Mouse (Mus musculus): ENCODE results near the gene Gdf1. TPM values are rescaled to one million over a fixed set of nuclear protein-coding genes. Genes with fewer than 3 reads are reported as not detected.
A peak's percentile ranks its signal among the peaks of the same experiment; 100 is the strongest.

Gene Gdf1
- polyA plus RNA-seq, 1 experiment from 2014 or later, result 5.5 TPM

DNA sequence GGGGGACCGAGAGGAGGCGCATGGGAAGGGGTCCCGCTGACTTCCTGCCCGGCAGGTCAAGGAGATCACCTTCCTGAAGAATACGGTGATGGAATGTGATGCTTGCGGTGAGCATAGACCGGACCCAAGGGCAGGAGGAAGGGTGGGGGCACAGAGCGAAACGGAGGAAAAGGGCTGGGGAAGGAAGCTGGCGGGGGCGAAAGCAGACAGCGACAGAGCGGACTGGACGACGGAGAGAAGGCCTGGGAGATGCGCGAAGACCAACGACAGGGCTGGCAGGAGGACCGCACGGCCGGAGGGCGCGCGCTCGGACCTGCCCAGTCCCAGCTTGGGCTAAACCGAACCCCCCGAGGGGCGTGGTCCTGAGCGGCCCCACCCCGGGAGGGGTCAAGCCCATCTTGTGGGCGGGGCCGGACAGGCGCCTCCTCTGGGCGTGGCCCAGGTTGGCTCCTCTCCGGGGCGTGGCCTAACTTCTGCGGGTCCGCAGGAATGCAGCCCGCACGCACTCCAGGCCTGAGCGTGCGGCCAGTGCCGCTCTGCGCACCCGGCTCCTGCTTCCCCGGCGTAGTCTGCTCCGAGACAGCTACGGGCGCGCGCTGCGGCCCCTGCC is 44.8 kb downstream of the Gdf1 start:
- peak overlapping the region; percentile 55 for H3K4me2 ChIP-seq (replicated peaks; ENCODE audit: low read depth, low read length)
- no peaks in the 10 kb centered on the region for H3K9me3 ChIP-seq (ENCODE audit: low read length)
- under 1% methylated on average over 48 of the region's 53 CpGs for WGBS
- H3K4me1 ChIP-seq (ENCODE audit: insufficient read depth, low read length), result peaks cover 37% of the 10 kb centered on the region
- H3K27ac ChIP-seq (ENCODE audit: low read length), result no peak overlapping the region
- peak; percentile 75 for ATAC-seq (ENCODE audit: low FRiP score, low TSS enrichment)
- H3K27me3 ChIP-seq (ENCODE audit: insufficient read depth, low read length), result peaks cover 78% of the 10 kb centered on the region
- peak overlapping the region; percentile 6; the same call in 1 of the 2 replicates for H3K9ac ChIP-seq (replicated peaks; ENCODE audit: low read length)
- no peaks in the 10 kb centered on the region for H3K36me3 ChIP-seq (ENCODE audit: insufficient read depth, low read length)
- peak overlapping the region; percentile 39 for H3K4me3 ChIP-seq (ENCODE audit: low read length)

- 7% methylated on average over 35 of the region's 35 CpGs for WGBS
These were observed 45.7 kb downstream of the Gdf1 start for GRCm38 (mm10) chr8:70375212-70375859.

DNA sequence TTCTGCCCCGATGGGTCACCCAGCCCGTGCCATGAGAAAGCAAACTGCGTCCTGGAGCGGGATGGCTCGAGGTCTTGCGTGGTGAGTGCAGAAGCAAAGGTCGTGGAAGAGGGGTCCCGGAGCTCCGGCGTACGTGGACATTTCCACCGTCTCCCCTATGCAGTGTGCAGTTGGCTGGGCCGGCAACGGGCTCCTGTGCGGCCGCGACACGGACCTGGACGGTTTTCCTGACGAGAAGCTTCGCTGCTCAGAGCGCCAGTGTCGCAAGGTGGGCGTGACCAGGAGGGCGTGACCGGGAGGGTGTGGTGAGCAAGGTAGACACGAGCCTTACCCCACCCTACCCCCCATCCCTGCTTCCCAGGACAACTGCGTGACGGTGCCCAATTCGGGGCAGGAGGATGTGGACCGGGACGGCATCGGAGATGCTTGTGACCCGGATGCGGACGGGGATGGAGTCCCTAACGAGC is 46.7 kb downstream of the Gdf1 start:
- Histone ChIP-seq H3K27ac (ENCODE audit: low read length) (no peak overlapping the region), H3K27me3 (ENCODE audit: insufficient read depth, low read length) (peaks cover 78% of the 10 kb centered on the region), H3K4me1 (ENCODE audit: insufficient read depth, low read length) (peaks cover 37% of the 10 kb centered on the region), H3K9ac (replicated peaks; ENCODE audit: low read length) (no peak overlapping the region), H3K4me3 (ENCODE audit: low read length) (peak overlapping the region; percentile 19), H3K36me3 (ENCODE audit: insufficient read depth, low read length) (no peaks in the 10 kb centered on the region), H3K9me3 (ENCODE audit: low read length) (no peaks in the 10 kb centered on the region), H3K4me2 (replicated peaks; ENCODE audit: low read depth, low read length) (peak overlapping the region; percentile 5; the same call in 1 of the 2 replicates)
- 7% methylated on average over 37 of the region's 37 CpGs for WGBS
- no peak for ATAC-seq (ENCODE audit: low FRiP score, low TSS enrichment)

More at GRCm38 (mm10) chr8:70375212-70375859, 45.7 kb downstream of the Gdf1 start:
- Histone ChIP-seq H3K4me2 (replicated peaks; ENCODE audit: low read depth, low read length) (no peak overlapping the region; the same call in 1 of the 2 replicates), H3K27me3 (ENCODE audit: insufficient read depth, low read length) (peaks cover 78% of the 10 kb centered on the region), H3K36me3 (ENCODE audit: insufficient read depth, low read length) (no peaks in the 10 kb centered on the region), H3K9ac (replicated peaks; ENCODE audit: low read length) (no peak overlapping the region), H3K27ac (ENCODE audit: low read length) (no peak overlapping the region), H3K4me1 (ENCODE audit: insufficient read depth, low read length) (peaks cover 37% of the 10 kb centered on the region), H3K4me3 (ENCODE audit: low read length) (peak overlapping the region; percentile 39), H3K9me3 (ENCODE audit: low read length) (no peaks in the 10 kb centered on the region)
- no peak for ATAC-seq (ENCODE audit: low FRiP score, low TSS enrichment)

GRCm38 (mm10) chr8:70377049-70377448 is 47.4 kb downstream of the Gdf1 start:
- H3K4me2 ChIP-seq (replicated peaks; ENCODE audit: low read depth, low read length), result no peak overlapping the region

GRCm38 (mm10) chr8:70380069-70380468 is 50.5 kb downstream of the Gdf1 start:
- Histone ChIP-seq H3K9ac (replicated peaks; ENCODE audit: low read length) (no peak overlapping the region), H3K4me2 (replicated peaks; ENCODE audit: low read depth, low read length) (no peak overlapping the region), H3K4me1 (ENCODE audit: insufficient read depth, low read length) (peaks cover 10% of the 10 kb centered on the region), H3K36me3 (ENCODE audit: insufficient read depth, low read length) (no peaks in the 10 kb centered on the region), H3K27ac (ENCODE audit: low read length) (no peak overlapping the region), H3K9me3 (ENCODE audit: low read length) (no peaks in the 10 kb centered on the region), H3K27me3 (ENCODE audit: insufficient read depth, low read length) (peaks cover 42% of the 10 kb centered on the region), H3K4me3 (ENCODE audit: low read length) (no peak overlapping the region)
- 79% methylated on average over 12 of the region's 12 CpGs for WGBS
- ATAC-seq (ENCODE audit: low FRiP score, low TSS enrichment), result no peak

More at GRCm38 (mm10) chr8:70377049-70377448, 47.4 kb downstream of the Gdf1 start:
- H3K36me3 ChIP-seq (ENCODE audit: insufficient read depth, low read length), result no peaks in the 10 kb centered on the region
- H3K9me3 ChIP-seq (ENCODE audit: low read length), result no peaks in the 10 kb centered on the region
- ATAC-seq (ENCODE audit: low FRiP score, low TSS enrichment), result no peak
- peaks cover 71% of the 10 kb centered on the region for H3K27me3 ChIP-seq (ENCODE audit: insufficient read depth, low read length)
- H3K9ac ChIP-seq (replicated peaks; ENCODE audit: low read length), result no peak overlapping the region
- H3K27ac ChIP-seq (ENCODE audit: low read length), result no peak overlapping the region
- peaks cover 37% of the 10 kb centered on the region for H3K4me1 ChIP-seq (ENCODE audit: insufficient read depth, low read length)
- 16% methylated on average over 15 of the region's 15 CpGs for WGBS
- H3K4me3 ChIP-seq (ENCODE audit: low read length), result no peak overlapping the region

Other genes starting within 250 kb of the Gdf1 start
- gene Hapln4, start 246.4 kb upstream of the Gdf1 start, polyA plus RNA-seq (2015; fragmentation: Nextera tagmentation; extraction: Ambion mirVana), result not detected in 2 replicates
- 0.10 and 0.31 TPM in 2 replicates for gene Ncan, start 208.9 kb upstream of the Gdf1 start, polyA plus RNA-seq (2015; fragmentation: Nextera tagmentation; extraction: Ambion mirVana)
- 32.2 and 35.2 TPM in 2 replicates for gene Nr2c2ap, start 198.5 kb upstream of the Gdf1 start, polyA plus RNA-seq (2015; fragmentation: Nextera tagmentation; extraction: Ambion mirVana)
- 20.4 and 21.7 TPM in 2 replicates for gene Rfxank, start 190.7 kb upstream of the Gdf1 start, polyA plus RNA-seq (2015; fragmentation: Nextera tagmentation; extraction: Ambion mirVana)
- gene Borcs8, start 190.3 kb upstream of the Gdf1 start, polyA plus RNA-seq (2015; fragmentation: Nextera tagmentation; extraction: Ambion mirVana), result 58.3 and 58.6 TPM in 2 replicates
- 0.24 and 0.49 TPM in 2 replicates for gene Mef2b, start 190.1 kb upstream of the Gdf1 start, polyA plus RNA-seq (2015; fragmentation: Nextera tagmentation; extraction: Ambion mirVana)
- 81.7 and 87.8 TPM in 2 replicates for gene Tmem161a, start 157.5 kb upstream of the Gdf1 start, polyA plus RNA-seq (2015; fragmentation: Nextera tagmentation; extraction: Ambion mirVana)
- 5.0 and 6.4 TPM in 2 replicates for gene Slc25a42, start 117.5 kb upstream of the Gdf1 start, polyA plus RNA-seq (2015; fragmentation: Nextera tagmentation; extraction: Ambion mirVana)
- 28.0 and 34.8 TPM in 2 replicates for gene Sugp2, start 95.6 kb upstream of the Gdf1 start, polyA plus RNA-seq (2015; fragmentation: Nextera tagmentation; extraction: Ambion mirVana)
- 23.8 and 31.5 TPM in 2 replicates for gene Armc6, start 95.4 kb upstream of the Gdf1 start, polyA plus RNA-seq (2015; fragmentation: Nextera tagmentation; extraction: Ambion mirVana)
- 74.2 and 81.3 TPM in 2 replicates for gene Homer3, start 47.0 kb upstream of the Gdf1 start, polyA plus RNA-seq (2015; fragmentation: Nextera tagmentation; extraction: Ambion mirVana)
- gene Ddx49, start 27.3 kb upstream of the Gdf1 start, polyA plus RNA-seq (2015; fragmentation: Nextera tagmentation; extraction: Ambion mirVana), result 51.8 and 54.1 TPM in 2 replicates
- gene Cope, start 27.3 kb upstream of the Gdf1 start, polyA plus RNA-seq (2015; fragmentation: Nextera tagmentation; extraction: Ambion mirVana), result 389 and 439 TPM in 2 replicates
- 2.5 and 2.7 TPM in 2 replicates for gene Cers1, start 14.0 kb upstream of the Gdf1 start, polyA plus RNA-seq (2015; fragmentation: Nextera tagmentation; extraction: Ambion mirVana)
- gene Upf1, start 23.5 kb downstream of the Gdf1 start, polyA plus RNA-seq (2015; fragmentation: Nextera tagmentation; extraction: Ambion mirVana), result 10.6 and 10.9 TPM in 2 replicates
- 0.21 and 1.00 TPM in 2 replicates for gene Comp, start 43.7 kb downstream of the Gdf1 start, polyA plus RNA-seq (2015; fragmentation: Nextera tagmentation; extraction: Ambion mirVana)
- gene Crtc1, start 109.8 kb downstream of the Gdf1 start, polyA plus RNA-seq (2015; fragmentation: Nextera tagmentation; extraction: Ambion mirVana), result 19.9 and 22.3 TPM in 2 replicates
- 25.0 and 26.8 TPM in 2 replicates for gene Klhl26, start 147.2 kb downstream of the Gdf1 start, polyA plus RNA-seq (2015; fragmentation: Nextera tagmentation; extraction: Ambion mirVana)
- gene Tmem59l, start 157.5 kb downstream of the Gdf1 start, polyA plus RNA-seq (2015; fragmentation: Nextera tagmentation; extraction: Ambion mirVana), result 6.5 and 7.0 TPM in 2 replicates
- gene Crlf1, start 163.3 kb downstream of the Gdf1 start, polyA plus RNA-seq (2015; fragmentation: Nextera tagmentation; extraction: Ambion mirVana), result 29.3 and 30.7 TPM in 2 replicates
- 133 and 135 TPM in 2 replicates for gene Rex1bd, start 176.9 kb downstream of the Gdf1 start, polyA plus RNA-seq (2015; fragmentation: Nextera tagmentation; extraction: Ambion mirVana)
- gene Uba52, start 181.0 kb downstream of the Gdf1 start, polyA plus RNA-seq (2015; fragmentation: Nextera tagmentation; extraction: Ambion mirVana), result 869 and 882 TPM in 2 replicates
- 353 and 359 TPM in 2 replicates for gene Fkbp8, start 197.9 kb downstream of the Gdf1 start, polyA plus RNA-seq (2015; fragmentation: Nextera tagmentation; extraction: Ambion mirVana)
- gene Kxd1, start 198.1 kb downstream of the Gdf1 start, polyA plus RNA-seq (2015; fragmentation: Nextera tagmentation; extraction: Ambion mirVana), result 65.4 and 69.9 TPM in 2 replicates
- 24.1 and 25.1 TPM in 2 replicates for gene Ell, start 209.6 kb downstream of the Gdf1 start, polyA plus RNA-seq (2015; fragmentation: Nextera tagmentation; extraction: Ambion mirVana)

All from kidney, embryonic 16.5 days (tissue).